Mouse (Mus musculus) kidney, adult 18-20 months (tissue): ENCODE measurements around the gene Jam2.

Experiments used
- DNase-seq: peaks from one replicate; pipeline ENCODE4 v3.0.0; 2021

Gene Jam2

GRCm38 (mm10) chr16:84774003-84774703 is at the start of gene Jam2:
Jam2 (plus strand) TSS chr16:84774123.
- DNase-seq, result peak; percentile 59

- no peak for DNase-seq
Measured at GRCm38 (mm10) chr16:84734806-84735165, 39.1 kb upstream of the Jam2 start.

GRCm38 (mm10) chr16:84735166-84736105 is 38.5 kb upstream of the Jam2 start, which contains the start of gene Mrpl39:
Mrpl39 (minus strand) TSS chr16:84735742.
- peak; percentile 99 for DNase-seq

- no peak for DNase-seq
Measured at GRCm38 (mm10) chr16:84737358-84737757, 36.6 kb upstream of the Jam2 start.

GRCm38 (mm10) chr16:84744703-84745490 is 29.0 kb upstream of the Jam2 start:
- DNase-seq, result no peak

- no peak for DNase-seq
Measured at GRCm38 (mm10) chr16:84745721-84746306, 28.1 kb upstream of the Jam2 start.

GRCm38 (mm10) chr16:84767956-84768355 is 6.0 kb upstream of the Jam2 start:
- DNase-seq, result no peak

GRCm38 (mm10) chr16:84769182-84769581 is 4.7 kb upstream of the Jam2 start:
- no peak for DNase-seq

- no peak for DNase-seq
Measured at GRCm38 (mm10) chr16:84769619-84770464, 4.1 kb upstream of the Jam2 start.

- DNase-seq, result no peak
Measured at GRCm38 (mm10) chr16:84770891-84771290, 3.0 kb upstream of the Jam2 start.

GRCm38 (mm10) chr16:84771461-84771860 is 2.5 kb upstream of the Jam2 start:
- DNase-seq, result no peak

GRCm38 (mm10) chr16:84772496-84773267 is 1.2 kb upstream of the Jam2 start:
- DNase-seq, result no peak

- DNase-seq, result no peak
Measured at GRCm38 (mm10) chr16:84773268-84773861, 558 bp upstream of the Jam2 start.

GRCm38 (mm10) chr16:84774761-84775231 is 873 bp downstream of the Jam2 start:
- DNase-seq, result peak; percentile 37

GRCm38 (mm10) chr16:84775356-84775755 is 1.4 kb downstream of the Jam2 start:
- DNase-seq, result no peak

GRCm38 (mm10) chr16:84776089-84776784 is 2.3 kb downstream of the Jam2 start:
- no peak for DNase-seq

GRCm38 (mm10) chr16:84778431-84778830 is 4.5 kb downstream of the Jam2 start:
- DNase-seq, result no peak

- no peak for DNase-seq
Measured at GRCm38 (mm10) chr16:84778861-84779630, 5.1 kb downstream of the Jam2 start.

- no peak for DNase-seq
Measured at GRCm38 (mm10) chr16:84779718-84780117, 5.8 kb downstream of the Jam2 start.
